Mouse (Mus musculus) telencephalon, adult 2 months (tissue): ENCODE measurements around the gene Vsig10.

Experiments
- DNase-seq: peaks from one replicate; pipeline ENCODE4 v3.0.0-alpha.2; 2011; ENCODE audit warnings: low read depth, low spot score

Vsig10 gene

DNA sequence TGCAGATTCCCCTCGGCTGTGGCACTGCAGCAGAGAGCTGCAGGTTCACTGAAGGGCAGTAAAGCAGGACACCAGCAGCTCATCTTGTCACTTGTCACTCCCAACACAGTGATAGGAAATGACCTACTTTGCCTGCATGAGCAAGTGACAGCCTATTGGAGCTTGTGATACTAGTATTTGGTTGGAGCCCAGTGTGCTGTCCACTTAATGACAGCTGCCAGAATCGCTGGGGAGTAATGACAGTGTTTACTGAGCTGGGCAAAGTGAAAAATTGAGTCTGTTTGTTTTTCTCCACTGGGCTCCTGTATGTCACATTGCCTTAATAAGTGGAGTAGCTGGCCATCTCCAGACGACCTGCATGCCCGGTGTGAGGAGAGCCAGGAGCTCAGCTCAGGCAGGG is 61.3 kb downstream of the Vsig10 start:
- no peak for DNase-seq

DNA sequence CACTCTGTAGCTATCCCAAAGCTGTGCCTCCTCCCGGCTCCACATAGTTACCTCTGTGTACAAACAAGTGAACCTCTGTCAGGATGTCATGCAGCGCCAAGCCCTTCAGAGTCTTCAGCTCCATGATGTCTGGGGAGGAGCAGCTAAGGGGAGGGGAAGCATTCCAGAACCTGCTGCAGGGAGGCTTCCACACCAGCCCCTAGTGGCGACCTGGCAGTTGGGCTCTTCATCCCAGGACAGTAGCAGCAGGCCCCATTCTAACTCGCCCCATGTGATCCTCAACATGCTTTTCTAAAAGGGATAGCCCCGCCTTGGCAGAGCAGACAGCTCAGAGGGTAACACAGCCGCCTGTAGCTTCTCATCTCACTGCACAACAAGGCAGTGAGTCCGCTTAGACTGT is 62.9 kb downstream of the Vsig10 start:
- no peak for DNase-seq

DNA sequence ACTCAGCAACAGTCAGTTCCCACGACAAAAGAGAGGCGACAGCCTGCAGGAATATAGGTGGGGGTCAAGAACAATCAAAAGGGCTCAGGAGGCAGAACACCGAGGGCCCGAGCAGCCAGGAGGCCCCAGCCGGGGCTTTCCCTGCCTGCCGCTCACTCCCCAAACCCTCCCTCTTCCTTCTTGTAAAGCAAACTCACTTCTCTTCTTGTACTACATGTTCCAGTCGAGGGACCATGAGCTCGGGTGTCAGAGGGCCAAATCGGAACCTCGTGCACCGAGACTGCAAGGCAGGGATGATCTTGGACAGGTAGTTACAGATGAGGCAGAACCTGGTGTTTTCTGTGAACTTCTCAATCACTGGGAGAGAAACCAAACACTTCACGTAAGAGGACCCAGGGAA is 64.3 kb downstream of the Vsig10 start:
- no peak for DNase-seq

DNA sequence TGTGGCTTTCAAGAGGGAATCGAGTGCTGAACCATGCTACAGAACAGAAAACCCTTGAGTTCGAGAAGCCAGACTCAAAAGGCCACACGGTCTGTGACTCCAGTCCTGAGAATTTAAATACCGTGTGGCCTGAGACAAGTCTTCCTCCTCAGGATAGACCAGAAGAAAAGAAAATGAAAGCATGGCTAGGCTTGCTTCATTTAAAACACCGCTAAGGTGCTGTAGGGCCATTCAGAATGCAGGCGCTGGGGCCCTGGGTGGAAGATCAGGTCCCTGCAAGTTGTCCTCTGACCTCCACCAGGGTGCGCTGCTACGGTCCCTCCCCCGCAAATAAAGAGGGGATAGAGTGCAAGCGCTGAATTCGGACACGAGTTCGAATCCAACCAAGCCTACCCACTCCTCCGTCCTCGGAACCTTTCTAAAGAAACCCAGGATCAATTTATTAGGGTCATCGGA is 69.4 kb downstream of the Vsig10 start:
- DNase-seq = no peak

DNA sequence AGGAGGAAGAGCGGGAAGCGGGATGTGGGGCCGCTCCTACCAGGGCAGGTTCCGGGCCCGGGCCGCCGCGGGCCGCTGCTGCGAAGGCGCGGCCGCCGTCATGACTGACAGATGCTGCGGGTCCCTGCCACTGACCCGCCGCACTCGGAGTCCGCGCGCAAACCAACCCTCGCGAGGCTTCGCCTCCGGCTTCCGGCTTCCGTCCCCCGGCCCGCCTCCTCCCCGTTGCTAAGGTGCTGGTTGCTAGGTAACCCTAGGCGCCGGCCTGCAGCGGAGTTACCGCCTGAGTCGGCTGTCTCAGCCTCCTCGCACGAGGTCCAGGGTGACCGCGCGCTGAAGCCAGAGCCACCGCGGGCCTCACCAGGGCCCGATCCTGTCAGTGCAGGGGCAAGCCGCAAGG is 70.0 kb downstream of the Vsig10 start, which contains the start of gene Rfc5:
Gene Rfc5, minus strand, starts transcription at position 171 of the 400 bp plus-strand sequence.
- peak; percentile 88 for DNase-seq

DNA sequence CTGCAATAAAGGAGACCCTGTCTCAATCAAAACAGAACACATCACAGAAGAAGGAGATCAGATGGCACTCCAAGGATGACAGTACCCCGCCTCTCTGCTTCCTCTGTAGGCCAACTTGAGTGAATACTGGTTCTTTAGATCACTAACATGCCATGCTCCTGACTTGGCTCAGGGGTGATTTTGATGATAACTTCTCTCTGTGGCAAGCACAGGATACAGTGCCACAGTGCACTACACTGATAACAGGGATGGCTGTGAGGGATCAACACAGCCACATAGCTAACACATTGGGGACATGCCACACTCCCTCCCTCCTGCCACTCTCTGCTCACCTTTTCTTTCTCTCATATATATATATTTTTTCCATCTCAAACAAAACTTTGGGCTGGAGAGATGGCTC is 72.0 kb downstream of the Vsig10 start:
- DNase-seq = no peak

DNA sequence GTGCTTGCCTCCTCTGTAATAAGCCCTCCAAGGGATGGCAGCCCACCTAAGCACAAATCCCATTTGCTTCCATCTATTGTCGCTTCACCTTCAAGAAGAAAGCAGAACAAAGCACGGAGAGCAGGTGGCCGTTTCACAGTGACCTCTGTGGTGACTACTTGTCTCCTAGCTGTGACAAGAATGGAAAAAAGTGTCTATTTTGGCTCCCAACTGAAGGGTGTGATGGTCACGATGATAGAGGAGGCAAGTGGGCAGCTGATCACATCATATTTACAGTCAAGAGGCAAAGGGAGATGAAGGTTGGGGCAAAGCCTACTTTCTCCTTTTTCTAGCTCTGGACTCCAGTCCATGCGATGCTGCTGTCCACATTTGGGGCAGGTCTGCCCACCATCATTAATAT is 77.0 kb downstream of the Vsig10 start:
- no peak for DNase-seq

DNA sequence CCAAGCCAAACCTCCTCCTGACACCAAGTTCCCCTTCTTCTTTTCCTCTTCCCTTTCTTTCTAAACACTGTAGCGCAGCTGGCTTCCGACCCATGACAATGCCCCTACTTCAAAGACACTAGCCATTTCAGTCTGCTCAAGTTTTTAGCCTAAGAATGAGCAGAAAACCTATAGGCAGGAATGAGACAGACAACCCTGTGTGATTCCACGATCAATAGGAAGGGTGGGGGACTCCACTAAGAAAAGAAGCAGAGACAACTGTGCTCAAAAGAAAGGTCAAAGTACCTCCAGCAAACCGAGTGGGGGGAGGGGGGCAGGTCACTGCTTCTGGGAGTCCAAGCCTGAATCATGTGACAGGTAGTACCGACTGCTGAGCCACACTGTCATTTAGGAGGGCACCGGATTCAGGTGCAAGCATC is 77.7 kb downstream of the Vsig10 start:
- DNase-seq = no peak

DNA sequence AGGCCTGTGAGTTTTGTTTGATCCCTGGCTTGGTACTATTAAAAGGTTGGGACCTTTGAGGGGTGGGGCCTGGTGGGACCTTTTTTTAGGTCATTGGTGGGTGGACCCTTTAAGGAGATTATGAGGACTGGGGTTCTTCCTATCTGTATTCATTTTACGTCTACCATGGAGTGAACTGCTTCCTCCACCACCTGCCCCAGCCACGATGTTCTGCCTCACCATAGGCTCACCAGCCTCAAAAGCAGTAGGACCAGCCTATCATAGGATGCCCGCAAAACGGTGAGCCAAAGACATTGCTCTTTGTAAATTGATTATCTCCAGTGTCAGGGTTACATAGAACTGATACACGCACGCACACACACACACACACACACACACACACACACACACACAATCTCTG is 78.5 kb downstream of the Vsig10 start:
- no peak for DNase-seq

DNA sequence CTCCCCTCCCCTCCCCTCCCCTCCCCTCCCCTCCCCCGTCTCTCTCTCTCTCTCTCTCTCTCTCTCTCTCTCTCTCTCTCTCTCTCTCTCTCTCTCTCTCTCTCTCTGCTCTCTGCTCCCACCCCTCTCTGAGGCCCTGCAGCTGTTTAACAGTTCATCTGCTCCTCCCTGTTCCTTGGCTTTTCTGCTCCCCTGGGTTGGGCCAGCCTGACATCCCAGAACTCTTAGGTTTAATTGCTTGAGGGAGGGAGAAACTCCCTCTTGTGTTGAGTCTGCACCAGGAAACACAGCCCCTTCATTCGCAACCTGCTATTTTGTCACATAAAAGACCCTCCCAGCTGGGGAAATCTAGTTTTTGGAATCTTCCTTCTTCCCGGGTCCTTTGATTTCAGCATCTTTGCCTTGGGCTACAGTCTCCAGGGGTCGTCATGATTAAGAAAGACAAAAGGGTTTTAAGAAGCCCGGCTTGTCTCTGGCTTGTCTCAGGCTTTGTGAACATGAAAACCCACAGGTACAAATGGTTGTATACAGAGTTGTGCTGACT is 79.2 kb downstream of the Vsig10 start:
- no peak for DNase-seq

DNA sequence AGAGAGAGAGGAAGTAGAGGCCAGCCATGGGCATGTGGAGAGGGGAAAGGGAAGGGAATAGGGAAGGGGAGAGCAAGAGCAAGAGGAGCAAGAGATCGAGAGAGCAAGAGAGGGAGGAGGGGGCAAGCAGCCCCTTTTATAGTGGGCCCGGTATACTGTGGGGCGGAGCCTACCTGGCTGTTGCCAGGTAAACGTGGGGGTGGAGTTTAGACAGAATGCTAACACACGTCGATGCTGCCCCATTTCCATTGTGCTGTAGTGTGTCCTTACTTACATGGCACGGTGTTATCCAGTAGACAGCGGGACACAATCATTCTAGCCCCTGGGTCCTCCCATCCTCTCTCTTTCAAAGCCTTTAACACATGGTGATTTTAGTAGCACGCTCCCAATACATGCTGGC is 80.4 kb downstream of the Vsig10 start:
- no peak for DNase-seq

DNA sequence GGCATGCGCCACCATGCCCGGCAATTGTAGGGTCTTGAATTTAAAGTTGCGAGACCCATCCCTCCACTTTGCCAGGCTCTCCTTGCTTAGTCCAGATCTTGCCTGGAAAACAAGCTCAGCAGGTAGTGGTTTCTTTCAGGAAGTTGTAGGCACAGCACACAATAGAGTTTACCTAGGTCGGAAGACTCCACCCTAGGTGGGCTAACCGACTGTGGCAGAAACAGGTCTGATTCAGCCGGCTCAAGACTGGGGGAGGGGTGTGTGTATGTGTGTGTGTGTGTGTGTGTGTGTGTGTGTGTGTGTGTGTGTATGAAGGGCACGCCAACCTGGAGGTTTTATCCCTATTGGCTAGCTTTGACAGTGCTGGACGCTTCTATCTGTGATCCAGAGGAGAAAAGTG is 84.7 kb downstream of the Vsig10 start:
- no peak for DNase-seq
